In the genomic region with DNA sequence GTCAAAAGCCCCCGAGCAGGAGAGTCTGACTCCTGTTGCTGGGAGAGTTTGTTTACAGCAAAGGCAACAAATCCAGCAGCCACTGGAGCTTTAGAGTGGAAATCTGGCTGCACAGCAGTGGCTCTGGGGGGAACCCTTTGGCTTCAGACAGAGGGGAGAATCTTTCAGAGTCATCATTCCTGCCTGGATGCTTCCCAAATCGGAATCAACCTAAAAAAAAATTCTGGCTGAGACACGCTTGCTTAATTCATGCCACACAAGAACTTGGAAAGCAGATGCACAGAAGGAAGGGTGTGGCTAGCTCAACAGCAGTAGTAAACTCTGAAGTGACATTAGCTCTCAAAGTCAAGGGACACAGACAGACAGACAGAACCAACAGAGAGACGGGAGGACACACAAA, we compare ENCODE assay signal across 22 mouse cellular contexts.
"Had no signal": no experiment of that assay in that cellular context is flagged by ENCODE, and none has a peak within 500 bp of the region (broad histone marks: within the 10 kb centered on the region; RNA-seq: fewer than 3 reads in every experiment).

No protein-coding gene starts in this region.

- H3K4me1 ChIP-seq: limb, embryonic 10.5 days; limb, embryonic 13.5 days; midbrain, embryonic 10.5 days; neural tube, embryonic 12.5 days; neural tube, embryonic 15.5 days had no signal

- H3K4me3 ChIP-seq: layer of hippocampus, adult 2 months; limb, embryonic 10.5 days; limb, embryonic 13.5 days; liver, embryonic 12.5 days; liver, embryonic 15.5 days; megakaryocyte, embryonic 14.5 days; midbrain, embryonic 10.5 days; neural tube, embryonic 12.5 days; neural tube, embryonic 15.5 days had no signal

- H3K4me2 ChIP-seq: limb, embryonic 13.5 days; liver, embryonic 12.5 days; liver, embryonic 15.5 days; neural tube, embryonic 12.5 days; neural tube, embryonic 15.5 days had no signal

- H3K9me3 ChIP-seq: limb, embryonic 10.5 days; liver, embryonic 12.5 days; liver, embryonic 15.5 days; midbrain, embryonic 10.5 days; neural tube, embryonic 15.5 days had no signal

- H3K9ac ChIP-seq: limb, embryonic 13.5 days; liver, embryonic 12.5 days; liver, embryonic 15.5 days; neural tube, embryonic 12.5 days; neural tube, embryonic 15.5 days had no signal

- H3K36me3 ChIP-seq: limb, embryonic 10.5 days; limb, embryonic 13.5 days; liver, embryonic 12.5 days; liver, embryonic 15.5 days; midbrain, embryonic 10.5 days; neural tube, embryonic 12.5 days; neural tube, embryonic 15.5 days had no signal

- DNase-seq: kidney, adult 2 months; kidney, postnatal 25 days; layer of hippocampus, adult 9-11 months; liver; lung, adult 2 months; midbrain, embryonic 14.5 days; right cerebral cortex, adult 18-20 months; right cerebral cortex, postnatal 14 days; right cerebral cortex, postnatal 4 days; thymus, adult 2 months; thymus, postnatal 25 days had no signal

- H3K27ac ChIP-seq: kidney, postnatal 0 days; layer of hippocampus, adult 2 months; limb, embryonic 10.5 days; limb, embryonic 13.5 days; liver, embryonic 12.5 days; liver, embryonic 15.5 days; midbrain, embryonic 10.5 days; neural tube, embryonic 12.5 days; neural tube, embryonic 15.5 days; stomach, postnatal 0 days had no signal

- H3K27me3 ChIP-seq: limb, embryonic 13.5 days; liver, embryonic 12.5 days; liver, embryonic 15.5 days; neural tube, embryonic 12.5 days; neural tube, embryonic 15.5 days had no signal
